In the genomic region with DNA sequence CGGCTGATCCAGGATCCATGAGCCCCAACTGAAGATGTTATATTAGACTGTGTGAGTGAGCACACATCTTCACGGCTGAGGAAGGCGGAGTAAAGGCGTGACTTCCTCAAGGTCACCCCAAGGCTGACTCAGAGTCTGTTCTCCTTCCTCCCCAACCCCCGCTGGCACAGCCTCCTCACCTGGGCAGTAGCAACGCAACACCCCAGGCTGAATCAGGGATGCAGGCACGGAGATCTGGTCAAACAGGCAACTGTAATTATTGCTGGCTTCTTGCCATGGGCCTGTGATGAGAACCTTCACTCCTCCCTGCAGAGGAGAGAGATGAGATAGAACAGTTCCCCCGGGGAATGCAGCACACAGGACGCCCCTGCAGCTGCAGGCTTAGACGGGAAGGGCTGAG, we compare ENCODE assay signal across 10 mouse cellular contexts. TPM values are rescaled to one million over a fixed set of nuclear protein-coding genes. Genes with fewer than 3 reads are reported as not detected.
A peak's percentile ranks its signal among the peaks of the same experiment; 100 is the strongest.
DNase-seq lines count a peak whose midpoint lies in the region; ATAC-seq and TF ChIP-seq lines count a peak whose summit lies in the region.
"Had no signal": no experiment of that assay in that cellular context is flagged by ENCODE, and none has a peak within 500 bp of the region (broad histone marks: within the 10 kb centered on the region; RNA-seq: fewer than 3 reads in every experiment).

No protein-coding gene starts in this region.

- H3K4me1 ChIP-seq in forebrain, embryonic 16.5 days (replicated peaks; ENCODE audit: control insufficient read depth, insufficient read depth, low read length): peaks cover 40% of the 10 kb centered on the region
- H3K4me1 ChIP-seq in midbrain, postnatal 0 days (ENCODE audit: insufficient read depth, low read length): peaks cover 27% of the 10 kb centered on the region

- peak overlapping the region; percentile 10; the same call in 1 of the 2 replicates for H3K4me2 ChIP-seq in forebrain, embryonic 16.5 days (ENCODE audit: low read length)
- peak overlapping the region; percentile 55 for H3K4me2 ChIP-seq in midbrain, postnatal 0 days (ENCODE audit: low read depth, low read length, poor library complexity, severe bottlenecking)
- H3K4me2 ChIP-seq: stomach, embryonic 15.5 days had no signal

- WGBS in forebrain, embryonic 16.5 days: 18% methylated on average over 10 of the region's 10 CpGs
- 30% methylated on average over 9 of the region's 10 CpGs for WGBS in midbrain, postnatal 0 days

- peak; percentile 45 to 71 for DNase-seq in adrenal gland, adult (ENCODE audit: inconsistent age in 2 of 2, low spot score in 1 of 2)
- DNase-seq in adrenal gland, adult 8-10 months: no peak
- peak; percentile 17 to 38 for DNase-seq in left cerebral cortex, postnatal 14 days (ENCODE audit: low spot score in 2 of 2)
- DNase-seq in left cerebral cortex, adult 18-20 months (ENCODE audit: low spot score in 2 of 2): no peak
- peak; percentile 27 for DNase-seq in midbrain, postnatal 0 days (ENCODE audit: low spot score)
- DNase-seq in c-Kit-positive CD71-positive TER-119-positive erythroid progenitor cells, embryonic 14.5 days (ENCODE audit: low spot score): no peak
- DNase-seq in thymus, postnatal 0 days (ENCODE audit: low spot score): no peak

- no peak for TF ChIP-seq CTCF in midbrain, postnatal 0 days (IDR thresholded peaks at IDR 0.05)

- H3K27me3 ChIP-seq in forebrain, embryonic 16.5 days (replicated peaks; ENCODE audit: control insufficient read depth, insufficient read depth, low read length): no peaks in the 10 kb centered on the region
- H3K27me3 ChIP-seq in midbrain, postnatal 0 days (ENCODE audit: insufficient read depth, low read length): no peaks in the 10 kb centered on the region

- peak overlapping the region; percentile 26; the same call in 1 of the 2 replicates for H3K9ac ChIP-seq in forebrain, embryonic 16.5 days (replicated peaks; ENCODE audit: low read depth, low read length)
- peak overlapping the region; percentile 44; the same call in 1 of the 2 replicates for H3K9ac ChIP-seq in midbrain, postnatal 0 days (replicated peaks; ENCODE audit: low read length, poor library complexity, severe bottlenecking)
- H3K9ac ChIP-seq: stomach, embryonic 15.5 days had no signal

- H3K36me3 ChIP-seq in forebrain, embryonic 16.5 days (ENCODE audit: control insufficient read depth, insufficient read depth): no peaks in the 10 kb centered on the region
- H3K36me3 ChIP-seq in midbrain, postnatal 0 days (ENCODE audit: insufficient read depth, low read length): no peaks in the 10 kb centered on the region
- H3K36me3 ChIP-seq: stomach, embryonic 15.5 days had no signal

- intact Hi-C loops in left cerebral cortex, postnatal 14 days (cut with DNase I): loop anchor here (5.0 kb wide), 1 partner anchor 36 kb away; no protein-coding TSS in a partner anchor

- H3K9me3 ChIP-seq in forebrain, embryonic 16.5 days (ENCODE audit: control insufficient read depth, low read length): no peaks in the 10 kb centered on the region
- H3K9me3 ChIP-seq in midbrain, postnatal 0 days (ENCODE audit: low read length): no peaks in the 10 kb centered on the region
- H3K9me3 ChIP-seq: stomach, embryonic 15.5 days had no signal

- no peak overlapping the region for H3K4me3 ChIP-seq in forebrain, embryonic 16.5 days (replicated peaks; ENCODE audit: low read length)
- no peak overlapping the region for H3K4me3 ChIP-seq in midbrain, postnatal 0 days (ENCODE audit: low read depth, low read length)
- H3K4me3 ChIP-seq: stomach, embryonic 15.5 days had no signal

- H3K27ac ChIP-seq in forebrain, embryonic 16.5 days (ENCODE audit: low read length): peak overlapping the region; percentile 94
- peak overlapping the region; percentile 38 for H3K27ac ChIP-seq in midbrain, postnatal 0 days (ENCODE audit: low read depth, low read length)
- H3K27ac ChIP-seq: stomach, embryonic 15.5 days had no signal

- no peak for ATAC-seq in forebrain, embryonic 16.5 days
- ATAC-seq in midbrain, postnatal 0 days (ENCODE audit: low FRiP score): no peak

RNA-seq across cellular contexts. Expression of gene Gm13090, which starts 48.8 kb away (rescaled TPM):
- total RNA-seq in adrenal gland, adult 8-10 months (2022): not detected
- not detected for total RNA-seq in left cerebral cortex, postnatal 14 days (2021)
- not detected for total RNA-seq in left cerebral cortex, adult 18-20 months (2021)
- polyA plus RNA-seq in forebrain, embryonic 16.5 days (2015; fragmentation: Nextera tagmentation; extraction: Ambion mirVana): 0.39 TPM in 1 of 2 replicates, not detected in the other
- total RNA-seq in midbrain, postnatal 0 days (2014; rRNA removed): not detected in 2 replicates
- polyA plus RNA-seq in midbrain, postnatal 0 days (2015; fragmentation: Nextera tagmentation; extraction: Ambion mirVana): not detected in 2 replicates
- polyA plus RNA-seq in thymus, postnatal 0 days (2015; fragmentation: Nextera tagmentation; extraction: Ambion mirVana): not detected in 2 replicates
- polyA plus RNA-seq: lung, embryonic 16.5 days; stomach, embryonic 15.5 days had no signal

Comparison
In these comparisons a context has a peak if more than half of its experiments do, and no peak if none do; other contexts are left out.
1. DNase-seq: peak in adrenal gland, adult (2 of 2), left cerebral cortex, postnatal 14 days (2 of 2) and midbrain, postnatal 0 days (single experiment); none in adrenal gland, adult 8-10 months (single experiment), left cerebral cortex, adult 18-20 months (0 of 2), c-Kit-positive CD71-positive TER-119-positive erythroid progenitor cells, embryonic 14.5 days (single experiment) and thymus, postnatal 0 days (single experiment).